Mouse (Mus musculus) CH12.LX (cell line): ENCODE measurements around the gene Sort1. TPM values are rescaled to one million over a fixed set of nuclear protein-coding genes. Genes with fewer than 3 reads are reported as not detected.
"Not testable (repeated sequence)": the region's sequence is repeated elsewhere in the genome, so short reads cannot be mapped to it uniquely, and the experiment has no call there.

Source experiments
- DNase-seq: peaks from one replicate; pipeline ENCODE4 v3.0.0-alpha.2; 2013; ENCODE audit errors: extremely low read depth
- H3K27ac ChIP-seq: 2 replicates; pipeline ENCODE4 v1.5.1; 2012; ENCODE audit warnings: low read depth, mild to moderate bottlenecking, control low read depth, moderate library complexity; ENCODE audit not compliant: insufficient read depth
- H3K27me3 ChIP-seq: replicated peaks from 2 replicates; pipeline ENCODE3; 2012; ENCODE audit warnings: inconsistent platforms
- H3K36me3 ChIP-seq, 2 experiments: replicated peaks in 1 of 2; 2 replicates each; pipeline versions ENCODE3 to v1.6.1; 2012; ENCODE audit warnings: inconsistent platforms in 1 of 2, low read length in 1 of 2, mild to moderate bottlenecking in 1 of 2, mixed read lengths in 1 of 2, moderate library complexity in 1 of 2; ENCODE audit not compliant: control insufficient read depth in 1 of 2, insufficient read depth in 1 of 2
- H3K4me1 ChIP-seq, 2 experiments: 2 replicates each; pipeline ENCODE4 v1.6.1; 2012; ENCODE audit warnings: inconsistent platforms in 1 of 2, moderate library complexity in 1 of 2; ENCODE audit not compliant: insufficient read depth in 2 of 2, control insufficient read depth in 1 of 2
- H3K4me2 ChIP-seq: 2 replicates; pipeline ENCODE4 v1.6.1; 2012; ENCODE audit warnings: low read depth, mild to moderate bottlenecking, control low read depth; ENCODE audit not compliant: poor library complexity, insufficient read depth, severe bottlenecking
- H3K4me3 ChIP-seq, 3 experiments: fragments of 150-350 bp in 1 of 3; sonication (generic) in 1 of 3; replicated peaks in 1 of 3; 2 replicates each; pipeline versions ENCODE3 to v1.5.1; 2011 to 2012; ENCODE audit warnings: low read depth in 2 of 3, low read length in 2 of 3, mild to moderate bottlenecking in 2 of 3, moderate library complexity in 2 of 3, control low read depth in 1 of 3, improper control_type of control experiment in 1 of 3, inconsistent platforms in 1 of 3, mixed read lengths in 1 of 3; ENCODE audit not compliant: poor library complexity in 1 of 3
- H3K79me2 ChIP-seq: replicated peaks from 2 replicates; pipeline ENCODE4 v1.6.1; 2012; ENCODE audit warnings: mild to moderate bottlenecking, moderate library complexity; ENCODE audit not compliant: control insufficient read depth, poor library complexity, insufficient read depth, severe bottlenecking; ENCODE audit errors: extremely low read depth
- H3K9ac ChIP-seq: 2 replicates; pipeline ENCODE4 v1.6.1; 2012; ENCODE audit warnings: low read depth, mild to moderate bottlenecking, control low read depth, moderate library complexity; ENCODE audit not compliant: insufficient read depth
- H3K9me3 ChIP-seq: replicated peaks from 2 replicates; pipeline ENCODE3; 2012; ENCODE audit warnings: low read length, inconsistent platforms, mixed read lengths
- CHD1 ChIP-seq: IDR thresholded peaks from 2 replicates; pipeline ENCODE4 v1.6.1; 2012; ENCODE audit warnings: low read depth, low read length, improper control_type of control experiment, inconsistent platforms
- CTCF ChIP-seq, 2 experiments: IDR thresholded peaks in 1 of 2; conservative IDR thresholded peaks in 1 of 2; 2 replicates each; pipeline ENCODE4 v1.5.1; 2011 to 2012; ENCODE audit warnings: low read depth in 2 of 2, low read length in 2 of 2, improper control_type of control experiment in 1 of 2, inconsistent platforms in 1 of 2, mild to moderate bottlenecking in 1 of 2, moderate library complexity in 1 of 2
- GABPA ChIP-seq: IDR thresholded peaks from 2 replicates; pipeline ENCODE4 v1.6.1; 2012; ENCODE audit warnings: low read depth, low read length, improper control_type of control experiment, inconsistent platforms; ENCODE audit not compliant: insufficient replicate concordance
- JUN ChIP-seq: IDR thresholded peaks from 2 replicates; pipeline ENCODE4 v1.6.1; 2011; ENCODE audit warnings: low read depth, mild to moderate bottlenecking, low read length, improper control_type of control experiment, moderate library complexity; ENCODE audit not compliant: insufficient read depth
- KAT2A ChIP-seq: IDR thresholded peaks from 2 replicates; pipeline ENCODE4 v1.6.1; 2012; ENCODE audit warnings: low read length, improper control_type of control experiment, inconsistent platforms; ENCODE audit not compliant: insufficient replicate concordance
- MAX ChIP-seq: IDR thresholded peaks from 2 replicates; pipeline ENCODE4 v1.6.1; 2011; ENCODE audit warnings: low read length, improper control_type of control experiment
- MYC ChIP-seq: IDR thresholded peaks from 2 replicates; pipeline ENCODE4 v1.6.1; 2011; ENCODE audit warnings: low read depth, mild to moderate bottlenecking, improper control_type of control experiment, low read length
- NRF1 ChIP-seq: IDR thresholded peaks from 2 replicates; pipeline ENCODE4 v1.6.1; 2014; ENCODE audit warnings: low read depth, mild to moderate bottlenecking, inconsistent platforms, low read length, improper control_type of control experiment, moderate library complexity
- POLR2AphosphoS2 ChIP-seq: IDR thresholded peaks from 2 replicates; pipeline ENCODE4 v1.6.1; 2011; ENCODE audit warnings: low read depth, low read length, improper control_type of control experiment
- RCOR1 ChIP-seq: conservative IDR thresholded peaks from 2 replicates; pipeline ENCODE4 v1.6.1; 2012; ENCODE audit warnings: low read depth, mild to moderate bottlenecking, inconsistent platforms, low read length, improper control_type of control experiment
- SIN3A ChIP-seq: IDR thresholded peaks from 2 replicates; pipeline ENCODE4 v1.6.1; 2012; ENCODE audit warnings: low read length, improper control_type of control experiment, inconsistent platforms
- SMC3 ChIP-seq: IDR thresholded peaks from 2 replicates; pipeline ENCODE4 v1.6.1; 2011; ENCODE audit warnings: low read depth, low read length, improper control_type of control experiment
- UBTF ChIP-seq: IDR thresholded peaks from 2 replicates; pipeline ENCODE4 v1.6.1; 2012; ENCODE audit warnings: low read depth, mild to moderate bottlenecking, inconsistent platforms, low read length, improper control_type of control experiment, moderate library complexity
- USF1 ChIP-seq: IDR thresholded peaks from 2 replicates; pipeline ENCODE4 v1.6.1; 2014; ENCODE audit warnings: low read depth, mild to moderate bottlenecking, inconsistent platforms, low read length, improper control_type of control experiment
- dilution Hi-C: fragments of 300-500 bp; cut with MboI; formaldehyde crosslinking; loops from 2 replicates; pipeline ENCODE4 v1.14.3; 2020; ENCODE audit warnings: low sequenced_read_pairs; ENCODE audit not compliant: extremely low pct_unique_long_range_greater_than_20kb, extremely low pct_ligation_motif_present
- in situ Hi-C: fragments of 300-500 bp; cut with MboI; formaldehyde crosslinking; loops from 3 replicates; pipeline ENCODE4 v1.14.3; 2019; ENCODE audit warnings: low sequenced_read_pairs, low pct_ligation_motif_present, low pct_unique_long_range_greater_than_20kb, mixed read lengths
- polyA plus RNA-seq: library from polyadenylated mRNA; unstranded; fragments of >175 nt; gene quantifications from 2 replicates; pipeline ENCODE4 v1.2.1, GENCODE M21; 2012; ENCODE audit warnings: low read depth; ENCODE audit not compliant: insufficient read length
- total RNA-seq, 2 experiments: library from RNA; depleted of rRNA; stranded (reverse); fragments of 300-350 nt in 1 of 2; fragments of >200 nt in 1 of 2; gene quantifications; 2 replicates each; pipeline ENCODE4 v1.2.3; 2012 to 2014

The Sort1 gene
- total RNA-seq (2012; rRNA removed) = 0.50 and 1.2 TPM in 2 replicates
- total RNA-seq (2014; rRNA removed) = 0.15 and 0.31 TPM in 2 replicates
- polyA plus RNA-seq = 0.52 and 0.90 TPM in 2 replicates

- DNase-seq = peak; percentile 26
- H3K27me3 ChIP-seq = peaks cover 15% of the 10 kb centered on the region
- dilution Hi-C loops = no loop called here
- peaks cover 0 to 6% of the 10 kb centered on the region in 2 experiments; a peak in 2 of 4 replicates for H3K4me1 ChIP-seq
- TF ChIP-seq NRF1 = peak; percentile 32; the same call in 1 of the 2 replicates
- TF ChIP-seq KAT2A = no peak
- H3K79me2 ChIP-seq = no peaks in the 10 kb centered on the region
- H3K9ac ChIP-seq = peak within 1 kb of the TSS; percentile 16; the same call in 1 of the 2 replicates
- peak within 1 kb of the TSS; percentile 85 for H3K4me2 ChIP-seq
- in situ Hi-C loops = no loop called here
- no peak within 1 kb of the TSS for H3K27ac ChIP-seq
- H3K9me3 ChIP-seq = no peaks in the 10 kb centered on the region
- peaks cover 4 to 13% of the 10 kb centered on the region in 2 experiments for H3K36me3 ChIP-seq
- peak within 1 kb of the TSS; percentile 28 to 66 (median 37) for H3K4me3 ChIP-seq
These were observed at the start of gene Sort1 for GRCm38 (mm10) chr3:108283781-108284601. Gene Sort1, plus strand, starts transcription at chr3:108284082.

- dilution Hi-C loops, in situ Hi-C loops: not testable (repeated sequence)
- TF ChIP-seq CTCF (conservative IDR thresholded peaks at IDR 0.05 in 1 of 2, IDR thresholded peaks at IDR 0.05 in 1 of 2; ENCODE audit: low read depth in 2 of 2, low read length in 2 of 2) = peak in 1 of 2 experiments; percentile 26; a peak in 1 of 4 replicates
These were observed 46.3 kb upstream of the Sort1 start for GRCm38 (mm10) chr3:108237474-108238102.

GRCm38 (mm10) chr3:108241243-108241839 lies 42.5 kb upstream of the Sort1 start:
- DNase-seq = no peak
- peaks cover 2% of the 10 kb centered on the region for H3K9me3 ChIP-seq
- no peaks in the 10 kb centered on the region for H3K36me3 ChIP-seq
- dilution Hi-C loops = no loop called here
- no peak overlapping the region for H3K4me2 ChIP-seq
- H3K79me2 ChIP-seq = no peaks in the 10 kb centered on the region
- no peak for TF ChIP-seq JUN
- TF ChIP-seq UBTF = no peak
- no peak for TF ChIP-seq GABPA
- TF ChIP-seq RCOR1 = no peak
- no peak for TF ChIP-seq USF1
- no peak for TF ChIP-seq SIN3A
- TF ChIP-seq MYC = no peak
- no peak for TF ChIP-seq CHD1
- no peak for TF ChIP-seq POLR2AphosphoS2
- no peak for TF ChIP-seq SMC3
- TF ChIP-seq KAT2A = no peak
- no peak for TF ChIP-seq MAX
- no peak overlapping the region for H3K9ac ChIP-seq
- no peaks in the 10 kb centered on the region for H3K27me3 ChIP-seq
- H3K4me1 ChIP-seq = no peaks in the 10 kb centered on the region
- no peak overlapping the region for H3K4me3 ChIP-seq
- no peak overlapping the region for H3K27ac ChIP-seq
- in situ Hi-C loops = no loop called here

More at GRCm38 (mm10) chr3:108237474-108238102, 46.3 kb upstream of the Sort1 start:
- not testable (repeated sequence) for H3K36me3 ChIP-seq, DNase-seq, H3K27ac ChIP-seq, H3K4me1 ChIP-seq, H3K9ac ChIP-seq, H3K4me2 ChIP-seq, H3K9me3 ChIP-seq, H3K79me2 ChIP-seq, H3K27me3 ChIP-seq, H3K4me3 ChIP-seq
